Mouse (Mus musculus): ENCODE results near the gene Kmt2a.
A peak's percentile ranks its signal among the peaks of the same experiment; 100 is the strongest.

Kmt2a gene

DNA sequence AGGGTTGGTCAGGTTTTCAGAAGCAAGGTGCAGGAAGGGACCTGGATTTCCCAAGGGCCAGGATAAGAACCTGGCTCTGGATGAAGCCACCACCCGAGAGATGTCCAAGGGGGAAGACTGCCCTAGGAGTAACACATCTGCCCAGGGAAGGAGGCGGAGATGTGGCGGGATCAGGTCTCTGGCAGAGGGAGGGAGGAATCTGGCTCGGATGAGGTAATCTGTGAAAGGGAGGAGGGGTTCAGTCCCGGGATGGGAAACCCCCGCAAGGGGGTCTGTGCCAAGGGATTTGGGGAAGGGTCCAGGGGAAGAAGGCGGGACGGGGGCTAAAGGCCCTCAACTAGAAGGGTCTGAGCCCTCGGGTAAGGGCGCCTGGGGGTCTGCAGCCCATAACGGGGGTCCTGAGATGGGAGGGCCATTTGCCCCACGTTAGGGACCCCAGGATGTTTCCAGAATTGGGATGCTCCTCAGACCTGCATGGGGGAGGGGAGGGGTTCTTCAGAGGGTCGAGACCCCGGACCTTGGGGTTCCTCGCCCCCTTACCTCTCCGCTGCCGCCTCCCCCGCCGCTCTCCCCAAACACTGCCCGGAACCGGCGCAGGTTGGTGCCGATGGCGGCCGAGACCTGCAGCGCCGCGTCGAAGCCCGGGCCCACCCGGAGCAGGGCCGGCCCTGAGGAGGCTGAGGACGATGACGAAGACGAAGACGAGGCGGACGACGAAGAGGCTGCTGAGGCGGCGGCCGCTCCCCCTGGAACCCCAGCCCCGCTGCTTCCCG is 601 bp downstream of the Kmt2a start:
- DNase-seq (ENCODE audit: low read depth, low spot score) = peak; percentile 42

DNA sequence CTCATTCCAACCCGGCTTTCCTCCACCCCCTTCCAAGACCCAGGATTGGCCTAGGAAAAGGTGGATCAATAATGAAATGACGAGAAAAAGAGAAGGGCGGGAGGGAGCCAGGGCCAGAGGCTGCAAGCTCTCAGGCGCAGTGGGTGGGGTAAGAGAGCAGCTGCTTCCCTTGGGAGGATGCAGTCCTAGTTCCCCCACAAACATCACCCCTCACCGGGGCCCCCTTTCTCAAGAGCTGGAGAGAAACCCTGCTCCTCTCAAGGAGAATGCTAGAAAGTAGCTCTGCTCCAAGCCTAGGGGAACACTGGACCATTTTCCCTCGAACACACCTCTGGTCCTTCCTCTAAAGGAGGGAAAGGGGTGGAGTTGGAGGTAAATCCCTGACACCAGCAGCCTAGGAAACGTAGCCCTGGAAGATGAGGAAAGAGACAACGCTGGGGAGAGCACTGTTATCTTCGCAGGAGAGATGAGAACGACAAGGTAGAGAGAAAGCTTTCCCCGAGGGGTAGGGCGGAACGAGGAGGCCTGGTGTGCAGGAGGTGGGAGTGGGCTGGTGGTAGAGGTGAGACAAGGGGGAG is 1.3 kb downstream of the Kmt2a start:
- no peak for DNase-seq (ENCODE audit: low read depth, low spot score)

DNA sequence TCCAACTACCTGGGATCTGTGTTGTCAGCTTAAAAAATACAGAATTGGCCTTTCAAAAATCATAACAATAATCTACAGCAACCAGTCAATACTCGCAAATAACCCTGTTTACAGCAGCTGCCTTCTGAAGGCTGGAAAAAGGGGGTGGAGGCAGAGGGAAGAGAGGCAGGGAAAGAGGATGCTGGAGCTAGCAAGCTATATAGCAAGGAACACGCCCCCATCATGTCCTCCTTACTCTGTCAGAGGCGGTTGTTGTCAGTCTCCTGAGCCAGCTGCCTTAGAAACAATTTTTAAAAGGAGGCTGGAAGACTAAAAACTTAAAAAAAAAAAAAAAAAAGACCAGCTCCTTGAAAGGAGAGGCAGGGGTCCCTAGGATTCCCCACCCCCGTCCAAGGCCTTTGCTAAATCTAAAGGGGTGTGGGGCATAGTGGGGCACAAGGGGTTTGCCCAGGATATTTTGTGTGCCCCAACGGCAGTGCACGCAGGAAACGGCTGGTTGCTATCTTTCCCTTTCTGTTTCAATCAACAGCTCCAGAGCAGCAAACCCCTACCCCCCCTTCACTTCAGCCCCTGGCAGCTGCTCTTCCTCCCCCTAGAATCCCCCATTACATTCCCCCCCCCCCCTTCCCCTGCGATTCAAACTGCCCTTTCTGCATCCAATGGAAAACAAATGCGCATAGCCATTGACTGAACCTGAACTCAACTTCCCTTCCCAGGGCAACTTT is 2.2 kb downstream of the Kmt2a start:
- DNase-seq (ENCODE audit: low read depth, low spot score) = no peak

DNA sequence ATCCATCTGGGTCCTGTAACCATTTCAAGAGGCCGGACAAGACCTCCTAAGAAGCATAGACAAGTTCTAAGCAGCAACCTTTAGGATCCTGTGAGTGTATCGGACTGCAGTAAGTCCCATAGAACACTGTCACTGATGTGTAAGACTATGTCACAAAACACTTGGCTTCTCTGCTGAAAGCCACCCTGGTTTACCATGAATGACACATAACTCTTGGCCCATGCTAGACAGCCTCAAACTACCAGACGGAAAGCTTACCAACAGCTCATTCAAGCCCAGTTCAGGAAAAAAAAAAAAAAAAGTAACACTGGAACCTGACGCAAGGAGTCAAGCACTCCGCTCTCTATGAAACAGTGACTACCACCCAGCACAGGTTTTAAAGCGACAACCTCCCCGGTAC is 3.4 kb downstream of the Kmt2a start:
- DNase-seq (ENCODE audit: low read depth, low spot score) = no peak

DNA sequence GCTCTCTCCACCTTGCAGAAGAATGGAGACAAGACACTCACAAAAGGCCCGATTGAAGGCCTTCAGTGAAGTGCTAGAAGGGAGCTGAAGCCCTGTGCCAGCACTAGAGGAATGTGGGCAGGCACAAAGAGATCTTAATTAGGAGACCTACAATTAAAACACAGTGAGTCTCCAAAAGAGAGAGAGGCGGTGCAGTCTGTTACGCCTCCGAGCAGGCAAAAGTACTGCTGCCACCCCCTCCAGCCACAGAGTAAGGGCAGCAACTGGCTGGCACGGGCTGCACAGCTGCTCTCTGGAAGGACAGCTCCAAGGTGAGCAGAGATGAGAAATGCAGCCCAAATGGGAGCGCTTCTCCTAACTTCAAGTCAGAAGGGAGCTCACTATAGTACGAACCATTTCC is 5.6 kb downstream of the Kmt2a start:
- no peak for DNase-seq (ENCODE audit: low read depth, low spot score)

DNA sequence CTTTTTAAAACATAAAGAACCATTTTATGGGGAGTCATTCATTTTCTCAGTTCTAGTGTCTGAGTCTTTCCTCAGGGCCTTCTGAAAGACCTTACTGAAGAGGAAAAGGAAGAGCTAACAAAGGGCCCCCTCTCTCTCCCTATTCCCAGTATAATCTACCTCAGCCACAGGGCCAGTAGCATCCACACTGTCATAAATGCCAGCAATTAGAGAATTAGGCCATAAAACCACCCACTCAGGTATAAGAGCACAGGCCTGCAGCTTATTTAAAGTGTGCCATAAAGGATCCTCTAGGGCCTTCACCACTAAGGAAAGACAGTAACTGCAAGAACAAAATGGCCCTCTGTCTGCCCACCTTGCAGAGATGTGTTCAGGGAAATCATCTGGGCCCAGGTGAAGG is 6.9 kb downstream of the Kmt2a start:
- no peak for DNase-seq (ENCODE audit: low read depth, low spot score)

DNA sequence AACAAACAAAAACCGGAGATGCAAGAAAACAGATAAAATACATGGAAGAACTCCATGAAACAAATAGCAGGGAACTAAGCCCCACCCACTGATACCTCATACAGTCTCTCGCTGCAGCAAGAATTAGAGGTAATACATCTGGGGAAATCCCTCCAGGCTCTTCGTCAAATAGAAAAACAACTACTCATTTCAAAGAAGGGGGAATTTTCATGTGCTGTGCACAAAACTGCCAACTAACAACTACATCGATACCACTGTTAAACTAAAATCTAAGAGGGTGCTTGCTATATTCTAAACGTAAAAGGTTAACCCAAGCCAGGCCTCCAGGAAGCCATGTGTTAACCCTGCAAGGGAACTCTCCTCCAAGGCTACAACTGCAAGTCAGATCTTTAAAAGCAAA is 7.4 kb downstream of the Kmt2a start:
- no peak for DNase-seq (ENCODE audit: low read depth, low spot score)

DNA sequence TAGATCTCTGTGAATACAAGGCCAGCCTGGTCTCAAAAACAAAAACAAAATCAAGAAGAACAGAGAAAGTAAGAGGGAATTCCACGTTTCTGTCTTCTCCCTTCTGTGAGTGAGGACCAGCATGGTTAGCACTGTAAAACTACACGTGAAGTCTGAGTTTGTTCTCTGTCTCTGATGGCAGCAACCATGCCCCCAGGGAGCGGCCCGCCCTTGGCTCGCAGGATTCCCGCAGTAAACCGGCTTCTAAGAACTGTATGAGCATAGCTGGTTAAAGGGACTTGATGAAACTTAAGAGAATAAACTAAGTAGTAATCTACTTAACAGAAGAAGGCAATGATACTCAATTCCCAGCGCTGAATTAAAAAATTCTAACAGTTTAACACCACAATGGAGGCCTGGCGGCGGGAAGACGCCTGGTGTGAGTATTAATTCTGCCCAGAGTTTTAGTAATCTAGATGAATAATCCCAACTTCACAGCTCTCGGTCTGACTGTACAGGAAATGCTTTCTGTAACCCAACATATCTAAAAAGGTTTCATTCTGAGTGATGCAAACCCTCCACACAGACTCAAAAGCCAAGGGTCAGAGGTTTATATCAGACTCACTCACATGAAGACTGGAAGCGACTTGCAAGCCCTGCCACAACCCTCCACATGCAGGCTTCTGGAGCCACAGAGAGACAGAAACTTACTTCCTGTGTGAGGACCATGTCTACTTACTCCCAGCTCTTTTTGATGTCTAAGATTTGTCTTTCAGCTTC is 12.6 kb downstream of the Kmt2a start:
- DNase-seq (ENCODE audit: low read depth, low spot score) = no peak

DNA sequence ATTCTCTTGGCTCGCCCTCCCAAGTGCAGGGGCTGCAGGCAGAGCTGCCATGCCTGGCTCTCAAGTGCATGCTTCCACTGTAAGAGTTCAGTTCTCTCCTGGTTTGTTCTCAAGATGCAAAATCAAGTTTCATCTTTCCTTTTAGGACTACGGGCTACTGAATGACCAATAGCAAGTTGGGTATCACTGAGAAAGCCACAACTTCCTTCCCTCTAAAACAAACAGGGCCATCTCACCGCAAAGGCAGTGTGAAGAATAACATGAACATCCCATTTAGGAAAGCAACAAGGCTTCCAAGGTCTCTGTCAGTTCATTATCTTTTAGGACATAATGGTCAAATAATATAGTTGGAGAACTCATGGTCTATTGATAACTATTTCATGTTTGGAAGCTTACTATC is 13.4 kb downstream of the Kmt2a start:
- DNase-seq (ENCODE audit: low read depth, low spot score) = no peak

DNA sequence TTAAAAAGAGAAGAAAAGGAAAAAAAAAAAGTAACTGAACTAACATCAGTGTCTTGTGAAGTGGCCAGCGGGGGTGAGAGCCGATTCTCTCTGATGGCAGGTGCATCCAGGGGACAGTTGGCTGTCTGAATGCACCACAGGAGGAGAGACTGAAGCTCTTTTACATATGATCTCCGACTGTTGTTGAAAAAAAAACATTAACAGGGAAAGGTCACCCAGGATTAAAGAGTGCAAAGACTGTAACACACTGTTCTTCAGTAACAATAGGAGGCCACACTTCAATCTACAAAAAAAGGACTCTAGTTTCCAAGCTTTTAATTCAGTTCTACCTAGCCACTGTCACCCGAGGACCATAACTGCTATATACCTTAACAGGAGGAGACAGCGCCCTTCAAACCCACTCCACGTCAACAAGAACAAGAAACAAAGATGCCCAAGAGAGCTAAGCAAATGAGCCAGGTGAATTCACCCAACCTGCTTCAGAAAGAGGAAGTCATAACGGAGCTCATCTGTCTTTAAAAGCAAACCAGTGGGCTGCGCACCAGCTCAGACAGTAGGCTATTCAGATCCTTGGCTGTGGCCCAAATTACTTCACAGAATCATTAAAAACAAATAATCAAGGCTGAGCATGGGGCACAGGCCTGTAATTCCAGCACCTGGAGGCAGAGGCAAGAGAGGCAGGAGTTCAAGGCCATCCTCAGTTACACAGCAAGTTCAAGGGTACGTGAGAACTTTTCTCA is 14.4 kb downstream of the Kmt2a start:
- no peak for DNase-seq (ENCODE audit: low read depth, low spot score)

DNA sequence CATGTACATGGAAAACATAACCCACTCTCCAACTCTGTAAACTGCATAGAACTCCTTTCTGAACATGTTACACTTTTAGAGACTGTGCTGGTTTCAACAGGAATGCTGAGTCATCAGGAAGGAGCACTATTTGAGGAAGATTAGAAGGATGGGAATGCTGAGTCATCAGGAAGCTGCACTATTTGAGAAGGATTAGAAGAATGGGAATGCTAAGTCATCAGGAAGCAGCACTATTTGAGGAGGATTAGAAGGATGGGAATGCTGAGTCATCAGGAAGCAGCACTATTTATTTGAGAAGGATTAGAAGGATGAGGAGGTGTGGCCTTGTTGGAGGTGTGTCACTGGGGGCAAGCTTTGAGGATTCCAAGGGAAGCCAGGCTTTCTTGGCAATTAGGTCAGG is 20.0 kb downstream of the Kmt2a start:
- DNase-seq (ENCODE audit: low read depth, low spot score) = peak; percentile 61

DNA sequence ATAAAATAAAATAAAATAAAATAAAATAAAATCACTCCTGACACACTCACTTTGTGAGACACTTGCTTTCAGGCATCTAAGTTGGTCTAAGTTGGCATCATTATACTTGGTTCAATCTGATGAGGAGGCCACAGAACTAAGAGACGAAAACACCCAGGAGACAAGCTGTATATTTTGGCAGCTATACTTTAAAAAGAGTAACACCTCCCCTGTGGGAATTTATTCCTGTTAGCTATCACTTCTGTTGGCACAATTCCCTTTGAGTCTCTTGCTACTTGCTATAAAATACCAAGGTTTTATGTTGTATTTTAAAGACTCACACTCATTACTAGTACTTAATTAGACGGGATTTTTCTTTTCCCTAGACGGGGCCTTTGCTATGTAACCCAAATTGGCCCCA is 22.4 kb downstream of the Kmt2a start:
- no peak for DNase-seq (ENCODE audit: low read depth, low spot score)

DNA sequence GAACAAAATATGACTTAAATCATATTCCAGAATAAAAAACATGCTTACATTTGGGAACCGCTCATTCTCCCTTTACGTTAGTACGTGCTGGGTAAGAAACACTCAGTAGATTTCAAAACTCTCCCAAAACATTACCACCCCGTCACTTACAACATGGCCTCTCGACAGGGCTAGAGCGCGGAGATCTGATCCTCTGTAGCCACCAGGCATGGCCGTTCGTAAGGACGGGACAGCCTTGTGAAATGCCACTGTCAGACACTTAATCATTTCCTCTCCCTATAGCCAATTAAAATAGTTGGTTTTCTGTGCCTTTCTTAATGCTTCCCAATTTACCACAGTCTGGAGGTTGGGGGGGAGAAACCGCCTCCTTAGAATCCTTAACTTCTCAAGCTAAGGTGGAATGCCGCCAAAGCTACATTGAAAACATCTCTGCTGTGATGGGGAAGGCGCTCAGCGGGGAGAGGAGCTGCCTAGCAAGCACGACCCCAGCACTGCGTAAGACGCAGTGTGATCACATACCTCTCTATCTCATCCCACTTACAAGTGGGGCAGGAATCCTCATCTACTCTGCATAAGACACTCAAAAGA is 23.6 kb downstream of the Kmt2a start:
- no peak for DNase-seq (ENCODE audit: low read depth, low spot score)

DNA sequence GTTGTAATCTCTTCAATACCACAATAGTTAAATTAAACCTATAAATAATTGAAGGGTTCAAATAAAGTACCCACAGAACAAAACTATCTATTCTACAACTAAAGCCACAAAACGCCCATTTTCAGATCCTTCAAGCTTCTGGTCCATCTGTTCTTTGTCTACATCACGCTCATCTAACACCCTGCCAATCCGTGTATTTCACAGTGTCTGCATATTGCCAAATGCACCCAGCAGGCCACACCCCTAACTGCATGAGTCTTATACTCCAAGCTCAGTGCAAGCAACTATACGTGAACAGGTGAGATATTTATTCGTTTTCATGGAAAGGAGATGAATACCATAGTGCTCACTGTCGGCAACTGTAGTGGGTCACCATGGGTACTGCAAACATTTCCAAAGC is 25.9 kb downstream of the Kmt2a start:
- no peak for DNase-seq (ENCODE audit: low read depth, low spot score)

DNA sequence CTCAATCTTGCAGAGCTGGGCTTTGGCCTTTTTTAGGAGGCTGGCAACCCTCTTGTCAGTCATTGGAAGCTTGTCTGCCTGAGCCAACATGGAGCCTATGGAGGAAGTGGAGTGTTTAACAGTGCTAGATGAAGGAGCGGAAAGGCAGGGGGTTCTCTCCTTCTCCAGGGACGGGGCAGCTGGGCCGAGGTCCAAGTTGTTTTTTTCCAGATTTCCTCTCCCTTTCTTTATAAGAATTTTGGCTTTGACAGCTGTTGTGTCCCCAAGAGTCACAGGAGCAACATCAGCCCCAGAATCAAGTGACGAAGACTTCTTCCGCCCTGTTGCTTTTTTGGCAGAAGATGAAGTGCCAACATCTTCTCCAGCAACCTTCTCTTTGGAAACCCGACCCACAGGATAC is 33.6 kb downstream of the Kmt2a start:
- DNase-seq (ENCODE audit: low read depth, low spot score) = no peak

DNA sequence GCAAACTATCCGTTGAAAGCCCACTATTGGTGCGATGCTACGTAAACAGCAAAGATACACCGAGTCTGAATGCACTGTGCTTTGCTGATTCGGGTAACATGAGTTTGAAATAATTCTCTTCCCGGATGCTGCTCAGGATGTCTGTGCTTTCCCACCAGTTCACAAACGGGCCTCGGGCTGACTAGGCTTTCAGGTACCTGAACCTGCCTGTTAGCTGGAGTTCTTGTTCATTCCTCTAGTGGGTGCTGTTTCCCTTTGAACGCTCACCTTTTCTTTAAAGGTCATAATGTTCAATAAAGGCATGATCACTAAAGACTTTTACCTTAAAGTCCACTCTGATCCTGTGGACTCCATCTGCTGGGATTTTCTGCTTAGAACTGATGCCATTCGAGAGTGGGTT is 39.9 kb downstream of the Kmt2a start:
- DNase-seq (ENCODE audit: low read depth, low spot score) = peak; percentile 65

DNA sequence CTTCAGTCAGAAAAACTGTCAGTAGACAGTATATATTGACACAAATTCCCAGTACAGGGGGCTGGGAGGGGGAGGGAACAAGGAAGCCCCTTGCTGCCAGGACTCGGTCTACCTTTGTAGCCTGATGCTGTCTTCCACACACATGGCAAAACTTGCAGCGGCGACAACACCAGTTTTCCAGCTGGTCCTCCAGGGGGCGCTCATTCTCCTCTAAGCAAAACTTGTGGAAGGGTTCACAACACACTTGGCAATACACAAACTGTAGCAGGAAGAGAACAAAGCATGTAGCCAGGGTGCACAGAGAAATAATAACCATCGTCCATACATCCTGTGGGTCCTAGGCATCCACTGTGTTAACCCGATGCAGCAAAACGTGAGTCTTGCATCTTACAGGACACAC is 44.7 kb downstream of the Kmt2a start:
- DNase-seq (ENCODE audit: low read depth, low spot score) = peak; percentile 89

DNA sequence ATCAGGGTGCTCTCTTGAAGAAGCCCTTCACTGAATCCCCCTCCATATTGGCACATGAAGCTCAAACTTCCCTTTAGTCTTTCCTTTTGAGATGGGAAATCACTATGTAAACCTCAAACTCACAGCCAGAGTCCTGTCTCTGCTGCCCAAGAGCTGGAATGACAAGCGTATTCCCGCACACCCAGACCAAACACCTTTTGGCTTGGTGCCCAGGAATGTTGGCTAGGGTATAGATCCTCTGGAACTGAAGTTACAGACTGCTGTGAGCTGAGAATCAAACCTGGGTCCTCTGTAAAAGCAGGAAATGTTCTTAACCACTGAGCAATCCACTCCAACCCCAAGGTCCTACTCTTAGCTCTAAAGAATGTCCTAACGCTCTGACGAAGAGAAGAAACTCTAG is 48.7 kb downstream of the Kmt2a start:
- DNase-seq (ENCODE audit: low read depth, low spot score) = no peak

DNA sequence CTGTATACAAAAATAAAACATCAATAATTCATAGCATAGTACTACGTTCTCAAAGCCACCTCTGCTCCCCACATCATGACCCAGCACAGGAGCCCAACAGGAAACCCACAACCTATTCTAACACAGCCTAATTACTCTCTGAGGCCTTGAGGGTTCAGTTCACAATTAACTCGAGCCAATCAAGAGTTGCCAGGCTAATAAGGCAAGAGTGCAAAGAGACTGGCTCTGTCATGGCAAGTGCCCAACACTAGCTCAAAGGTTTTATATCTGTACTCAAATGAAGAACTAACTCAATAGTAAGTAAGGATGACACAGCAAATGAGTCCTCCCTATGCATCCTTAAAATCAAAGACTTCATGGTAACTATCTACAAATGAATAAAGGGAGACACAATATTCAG is 50.6 kb downstream of the Kmt2a start:
- DNase-seq (ENCODE audit: low read depth, low spot score) = no peak

DNA sequence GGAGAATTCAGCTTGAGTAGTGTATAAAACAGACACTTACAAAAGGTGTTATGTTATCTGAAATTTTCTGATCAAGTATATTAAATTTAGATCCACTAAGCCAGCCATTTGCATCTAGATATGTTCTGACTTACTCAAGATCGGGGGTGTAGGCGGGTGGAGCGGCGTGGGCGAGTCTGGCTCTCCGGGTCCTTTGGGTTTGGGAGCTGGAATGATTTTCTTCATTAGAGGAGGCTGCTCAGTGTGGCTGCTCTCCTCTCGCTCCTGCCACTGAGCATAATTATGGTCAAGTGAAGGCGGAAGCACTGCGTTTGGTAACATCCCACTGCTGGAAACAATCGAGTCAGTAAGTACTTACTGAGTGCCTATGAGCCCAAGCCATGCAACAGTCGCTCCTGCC is 52.2 kb downstream of the Kmt2a start:
- DNase-seq (ENCODE audit: low read depth, low spot score) = no peak

DNA sequence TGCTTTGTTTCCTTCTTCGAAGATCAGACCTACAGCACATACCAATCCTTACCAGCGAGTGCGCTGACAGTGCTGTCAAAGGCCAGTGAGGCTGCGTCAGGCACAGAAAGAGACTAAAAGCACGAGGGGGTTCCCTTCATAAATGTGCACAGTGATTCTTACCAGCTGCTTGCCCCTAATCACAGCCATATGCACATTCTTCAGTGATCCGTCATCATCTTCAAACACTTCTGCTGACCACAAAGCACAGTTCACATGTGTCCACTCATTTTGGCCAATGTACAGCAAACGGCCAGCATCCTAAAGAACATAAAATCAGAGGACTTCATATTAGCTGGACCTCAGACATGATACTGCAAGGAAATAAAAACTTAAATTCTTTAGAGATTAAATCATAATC is 54.4 kb downstream of the Kmt2a start:
- no peak for DNase-seq (ENCODE audit: low read depth, low spot score)

Data from ZHBTc4 (cell line).